25 mouse cellular contexts compared by ENCODE assay signal in genomic region chr9:117646131-117646530, GRCm38 (mm10). TPM values are rescaled to one million over a fixed set of nuclear protein-coding genes. Genes with fewer than 3 reads are reported as not detected.
"Had no signal": no experiment of that assay in that cellular context is flagged by ENCODE, and none has a peak within 500 bp of the region (broad histone marks: within the 10 kb centered on the region; RNA-seq: fewer than 3 reads in every experiment).

No protein-coding gene starts in this region.

- H3K4me1 ChIP-seq: hindbrain, embryonic 10.5 days; hindbrain, embryonic 12.5 days; intestine, embryonic 15.5 days; liver, embryonic 12.5 days had no signal

- DNase-seq: gastrocnemius, postnatal 14 days; gastrocnemius, postnatal 36 days; heart, adult 2 months; heart, postnatal 10 days; heart, postnatal 4 days; kidney, adult 11 months; kidney, adult 2 months; kidney, adult 9 months; kidney, postnatal 14 days; kidney, postnatal 36 days; layer of hippocampus, adult 9-11 months; layer of hippocampus, postnatal 36 days; left cerebral cortex, postnatal 4 days had no signal

- ATAC-seq: hindbrain, embryonic 16.5 days; inflammation-experienced regulatory T-cells, adult 6 months; intestine, embryonic 15.5 days; liver, embryonic 12.5 days had no signal

- H3K9me3 ChIP-seq: heart, embryonic 12.5 days; hindbrain, embryonic 10.5 days; hindbrain, embryonic 12.5 days; intestine, embryonic 15.5 days; kidney, embryonic 15.5 days; limb, embryonic 15.5 days had no signal

- H3K4me2 ChIP-seq: heart, embryonic 12.5 days; hindbrain, embryonic 12.5 days; hindbrain, embryonic 14.5 days; intestine, embryonic 15.5 days; kidney, embryonic 15.5 days; limb, embryonic 13.5 days; limb, embryonic 15.5 days; liver, embryonic 12.5 days had no signal

- H3K27ac ChIP-seq: heart, adult 2 months; hindbrain, embryonic 10.5 days; hindbrain, embryonic 12.5 days; hindbrain, embryonic 14.5 days; intestine, embryonic 15.5 days; kidney, embryonic 15.5 days; kidney, postnatal 0 days; limb, embryonic 13.5 days; limb, embryonic 15.5 days; liver, embryonic 12.5 days had no signal

- H3K27me3 ChIP-seq: heart, embryonic 12.5 days; hindbrain, embryonic 12.5 days; intestine, embryonic 15.5 days; kidney, embryonic 15.5 days; limb, embryonic 13.5 days; limb, embryonic 15.5 days; liver, embryonic 12.5 days had no signal

- H3K4me3 ChIP-seq: heart, adult 2 months; heart, embryonic 12.5 days; hindbrain, embryonic 10.5 days; hindbrain, embryonic 12.5 days; intestine, embryonic 15.5 days; kidney, embryonic 15.5 days; limb, embryonic 13.5 days; limb, embryonic 15.5 days; liver, embryonic 12.5 days had no signal

- H3K36me3 ChIP-seq: heart, embryonic 12.5 days; hindbrain, embryonic 10.5 days; hindbrain, embryonic 12.5 days; intestine, embryonic 15.5 days; kidney, embryonic 15.5 days; limb, embryonic 13.5 days; limb, embryonic 15.5 days; liver, embryonic 12.5 days had no signal

- H3K9ac ChIP-seq: heart, embryonic 12.5 days; hindbrain, embryonic 12.5 days; hindbrain, embryonic 14.5 days; intestine, embryonic 15.5 days; kidney, embryonic 15.5 days; limb, embryonic 13.5 days; limb, embryonic 15.5 days; liver, embryonic 12.5 days had no signal

RNA-seq across cellular contexts. Expression of gene Rbms3, which starts 16.4 kb away (rescaled TPM):
- polyA plus RNA-seq: inflammation-experienced regulatory T-cells, adult 6 months had no signal
